Mouse (Mus musculus) large intestine, adult 2 months (tissue): Measurements from ENCODE around the gene Pik3c2g. TPM values are rescaled to one million over a fixed set of nuclear protein-coding genes. Genes with fewer than 3 reads are reported as not detected.
A peak's percentile ranks its signal among the peaks of the same experiment; 100 is the strongest.
"Not testable (repeated sequence)": the region's sequence is repeated elsewhere in the genome, so short reads cannot be mapped to it uniquely, and the experiment has no call there.

Experiments used
- DNase-seq: peaks from one replicate; pipeline ENCODE4 v3.0.0-alpha.2; 2012; ENCODE audit warnings: low read depth, low spot score
- WGBS: fragments of 180-500 bp; shearing (Covaris S2); methylation state at CpG from one replicate; pipeline ENCODE4 v1.1.7; 2018; 5-methylcytosine and 5-hydroxymethylcytosine counted together
- polyA plus RNA-seq: library from polyadenylated mRNA; depleted of rRNA; stranded (reverse); fragments of >200 nt; gene quantifications from 2 replicates; pipeline ENCODE4 v1.2.3, GENCODE M21; 2012

The Pik3c2g gene
- polyA plus RNA-seq, 1 experiment = 1.9 TPM

DNA sequence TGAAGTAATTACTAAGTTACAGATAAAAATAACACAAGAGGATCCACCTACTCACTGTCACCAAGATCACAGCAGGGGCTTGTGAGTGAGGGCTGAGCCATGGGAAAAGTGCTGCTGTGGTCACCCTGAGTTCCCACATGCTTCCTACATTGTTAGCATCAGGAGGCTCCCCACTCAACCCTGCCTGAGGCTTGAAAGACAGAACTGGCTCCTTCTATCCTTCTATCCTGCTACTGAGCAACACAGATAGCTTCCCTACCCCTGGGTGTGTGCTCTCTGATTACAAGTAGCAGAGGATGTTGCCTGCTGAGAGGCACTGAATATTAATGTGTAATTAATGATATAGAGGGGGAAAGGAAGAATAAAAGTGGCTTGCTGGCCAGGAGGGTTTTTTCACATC is 300.2 kb downstream of the Pik3c2g start:
- DNase-seq = no peak

GRCm38 (mm10) chr6:139895637-139896036 is 308.6 kb downstream of the Pik3c2g start:
- no peak for DNase-seq
- WGBS = 70% methylated on average over 2 of the region's 2 CpGs

DNA sequence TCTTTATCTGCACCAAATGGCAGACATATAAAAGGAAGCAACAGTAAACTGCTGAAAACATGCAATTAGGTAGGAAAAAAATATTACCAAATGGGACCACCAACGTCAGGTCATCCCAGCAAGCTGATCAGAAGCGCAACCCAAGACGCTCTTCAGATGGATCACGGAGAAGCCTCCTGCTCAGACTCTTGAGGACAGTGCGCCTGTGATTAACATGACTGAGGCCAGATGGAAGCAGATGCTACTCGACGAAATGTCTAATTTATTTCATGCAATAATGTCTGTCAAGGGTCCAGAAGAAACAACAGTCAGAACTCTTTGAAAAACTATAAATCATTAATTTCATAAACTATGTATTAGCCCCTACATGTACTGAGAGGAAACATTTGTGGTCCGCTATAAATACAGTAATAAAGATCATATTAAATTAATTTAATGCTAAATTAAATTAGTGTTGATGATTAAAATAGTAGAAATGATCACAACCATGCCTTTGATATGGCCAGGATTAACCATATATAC is 312.7 kb downstream of the Pik3c2g start:
- DNase-seq = no peak
- 82% methylated on average over 8 of the region's 8 CpGs for WGBS

GRCm38 (mm10) chr6:139901801-139902200 is 314.8 kb downstream of the Pik3c2g start:
- 65% methylated on average over 4 of the region's 4 CpGs for WGBS
- no peak for DNase-seq

GRCm38 (mm10) chr6:139907138-139907537 is 320.1 kb downstream of the Pik3c2g start:
- no peak for DNase-seq
- WGBS = 58% methylated on average over 4 of the region's 4 CpGs

- DNase-seq = no peak
- 67% methylated on average over 12 of the region's 12 CpGs for WGBS
Observed at GRCm38 (mm10) chr6:139908997-139909669, 322.1 kb downstream of the Pik3c2g start.

- DNase-seq = peak; percentile 28
- WGBS = 36% methylated on average over 5 of the region's 5 CpGs
Observed at GRCm38 (mm10) chr6:139928766-139929165, 341.7 kb downstream of the Pik3c2g start.

DNA sequence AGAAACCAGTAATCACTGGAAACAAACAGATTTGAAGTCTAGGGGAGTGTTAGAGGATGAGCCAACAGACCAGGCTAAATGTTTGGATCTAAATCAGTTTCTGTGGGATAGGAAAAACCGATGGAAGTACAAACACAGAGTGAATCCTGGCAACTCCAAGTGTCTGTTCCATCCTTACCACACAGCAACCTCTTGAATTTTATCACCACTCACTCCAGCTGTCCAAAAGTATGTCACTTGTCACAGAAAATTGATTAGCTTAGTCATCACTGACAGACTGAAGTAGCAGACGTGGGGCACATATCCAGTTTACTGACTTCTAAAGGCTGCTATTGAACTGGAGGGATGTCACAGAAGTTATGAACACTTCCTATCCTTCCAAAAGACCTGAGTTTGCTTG is 347.8 kb downstream of the Pik3c2g start:
- no peak for DNase-seq
- WGBS = 47% methylated on average over 2 of the region's 2 CpGs

- not testable (repeated sequence) for DNase-seq
- 61% methylated on average over 4 of the region's 4 CpGs for WGBS
Observed at GRCm38 (mm10) chr6:139937581-139937980, 350.6 kb downstream of the Pik3c2g start.

GRCm38 (mm10) chr6:139947106-139947879 is 360.3 kb downstream of the Pik3c2g start:
- DNase-seq = no peak
- WGBS = 62% methylated on average over 8 of the region's 8 CpGs

DNA sequence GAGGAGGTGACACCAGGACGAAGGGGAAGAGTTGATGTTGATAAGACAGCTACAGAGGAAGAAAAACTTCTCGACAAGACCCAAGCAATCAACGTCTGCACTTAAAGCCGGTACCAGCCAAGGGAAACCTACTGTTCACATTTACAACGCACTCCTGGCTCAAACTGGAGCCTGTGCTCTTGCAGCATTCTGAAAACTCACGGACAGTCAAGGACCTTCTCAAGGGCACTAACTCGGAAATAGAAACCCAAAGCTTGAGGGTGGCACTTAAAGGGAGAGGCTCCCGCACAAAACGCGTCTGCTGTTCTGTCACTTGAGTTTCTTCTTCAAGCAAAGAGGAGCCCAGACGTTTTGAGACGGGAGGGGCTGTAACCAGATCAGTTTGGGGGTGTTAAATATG is 366.6 kb downstream of the Pik3c2g start:
- no peak for DNase-seq
- 75% methylated on average over 12 of the region's 12 CpGs for WGBS

GRCm38 (mm10) chr6:139957531-139958241 is 370.7 kb downstream of the Pik3c2g start:
- 73% methylated on average over 7 of the region's 7 CpGs for WGBS
- no peak for DNase-seq

DNA sequence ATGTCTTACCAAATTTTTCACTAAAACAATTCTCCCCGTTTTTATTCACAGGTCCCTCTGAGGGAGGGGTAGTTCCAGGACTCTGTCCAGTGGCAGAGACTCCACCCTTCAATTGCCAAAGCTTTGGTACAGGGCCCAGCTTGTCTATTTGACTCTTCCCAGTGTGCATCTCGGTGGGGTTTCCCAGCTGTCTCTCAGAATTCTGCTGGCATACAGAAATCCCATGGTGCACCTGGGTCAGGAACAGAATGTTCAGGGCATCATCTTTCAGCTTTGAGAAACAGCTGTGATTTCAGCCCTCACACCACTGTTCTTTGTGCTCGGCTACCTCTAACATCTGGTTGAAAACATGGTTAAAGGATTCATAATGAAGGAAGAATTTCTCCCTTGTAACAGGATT is 376.8 kb downstream of the Pik3c2g start:
- 66% methylated on average over 3 of the region's 3 CpGs for WGBS
- no peak for DNase-seq

- no peak for DNase-seq
- 71% methylated on average over 3 of the region's 3 CpGs for WGBS
Observed at GRCm38 (mm10) chr6:139964895-139965294, 377.9 kb downstream of the Pik3c2g start.

- no peak for DNase-seq
- WGBS = 78% methylated on average over 6 of the region's 6 CpGs
Observed at GRCm38 (mm10) chr6:139966684-139967083, 379.7 kb downstream of the Pik3c2g start.

- WGBS = 58% methylated on average over 4 of the region's 4 CpGs
- no peak for DNase-seq
Observed at GRCm38 (mm10) chr6:139971608-139972298, 384.7 kb downstream of the Pik3c2g start.

DNA sequence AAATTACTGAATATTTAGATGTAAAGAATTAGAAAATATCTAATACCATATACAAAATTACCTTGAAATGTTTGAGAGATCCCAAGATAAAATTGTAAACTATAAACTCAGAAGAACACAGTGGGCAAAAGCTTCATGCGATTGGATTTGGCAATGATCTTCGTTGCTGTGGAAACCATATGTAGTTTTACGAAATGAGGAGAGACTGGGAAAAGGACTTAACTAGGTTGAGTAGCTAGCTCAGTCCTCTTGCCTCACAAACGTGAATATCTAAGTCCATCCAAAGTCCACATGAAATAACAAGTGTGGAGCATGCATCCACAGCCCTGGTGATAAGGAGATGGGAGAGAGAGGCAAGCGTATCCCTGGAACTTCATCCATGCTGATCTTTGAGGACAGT is 387.6 kb downstream of the Pik3c2g start:
- no peak for DNase-seq
- WGBS = 78% methylated on average over 5 of the region's 5 CpGs

DNA sequence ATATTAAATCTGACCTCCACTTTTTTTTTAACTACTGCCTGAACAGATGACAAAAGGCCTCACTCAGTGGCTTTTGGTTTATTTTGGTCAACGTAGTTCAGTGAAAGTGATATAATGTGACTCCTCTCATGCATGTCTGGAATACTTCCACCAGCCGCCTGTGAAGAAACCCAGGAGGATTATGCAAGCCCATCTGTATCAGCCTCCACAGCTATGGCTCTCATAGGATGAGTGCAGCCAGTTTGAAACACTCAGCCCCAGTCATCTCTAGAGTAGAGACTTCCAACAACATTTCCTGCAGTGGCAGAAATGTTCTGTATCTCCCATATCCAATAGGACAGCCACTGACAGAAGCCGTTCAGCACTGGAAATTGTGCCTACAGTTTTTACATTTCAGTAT is 391.1 kb downstream of the Pik3c2g start:
- no peak for DNase-seq
- 69% methylated on average over 3 of the region's 3 CpGs for WGBS

DNA sequence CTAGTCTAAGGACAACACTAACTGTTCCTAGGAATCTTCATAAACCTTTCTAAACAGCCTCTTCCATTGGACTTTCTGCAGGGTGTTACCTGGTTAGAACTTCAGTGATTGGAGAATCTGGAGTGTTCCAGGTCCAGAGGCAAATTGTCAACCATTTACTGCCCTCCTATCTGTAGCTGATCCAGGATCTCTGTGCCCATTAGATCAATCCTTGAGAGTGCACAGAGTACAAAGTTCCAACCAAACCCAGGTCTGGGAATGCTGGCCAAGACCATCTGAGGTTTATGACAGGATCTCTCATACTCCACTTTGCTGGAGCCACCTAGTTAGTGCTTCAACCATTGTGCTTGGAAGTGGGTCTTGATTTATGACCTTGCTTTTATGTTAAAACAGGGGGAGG is 394.0 kb downstream of the Pik3c2g start:
- peak; percentile 4 for DNase-seq

GRCm38 (mm10) chr6:139984069-139984468 is 397.0 kb downstream of the Pik3c2g start:
- 94% methylated on average over 3 of the region's 3 CpGs for WGBS
- DNase-seq = no peak
